Mouse (Mus musculus) heart, embryonic 16.5 days (tissue): Measurements from ENCODE around the gene Aqp1. TPM values are rescaled to one million over a fixed set of nuclear protein-coding genes. Genes with fewer than 3 reads are reported as not detected.

Experiments
- ATAC-seq: fragments of 200-750 bp; cut with Nextera tagmentation; replicated peaks from 2 replicates; pipeline ENCODE4 v1.8.0; 2017; ENCODE audit warnings: moderate number of reproducible peaks; ENCODE audit not compliant: insufficient read depth, low FRiP score; ENCODE audit errors: extremely low read depth
- H3K27ac ChIP-seq: fragments of 300-500 bp; sonication (generic); 2 replicates; pipeline ENCODE4 v1.5.1; 2014; ENCODE audit warnings: mild to moderate bottlenecking, low read length, control low read depth, moderate library complexity
- H3K27me3 ChIP-seq: fragments of 300-500 bp; sonication (generic); 2 replicates; pipeline ENCODE4 v1.6.1; 2014; ENCODE audit warnings: low read length, mixed read lengths; ENCODE audit not compliant: control insufficient read depth, insufficient read depth
- H3K36me3 ChIP-seq: fragments of 300-500 bp; sonication (generic); 2 replicates; pipeline ENCODE4 v1.6.1; 2014; ENCODE audit not compliant: control insufficient read depth, insufficient read depth
- H3K4me1 ChIP-seq: fragments of 300-500 bp; sonication (generic); 2 replicates; pipeline ENCODE4 v1.6.1; 2014; ENCODE audit warnings: low read length, mixed read lengths; ENCODE audit not compliant: control insufficient read depth, insufficient read depth
- H3K4me2 ChIP-seq: fragments of 300-500 bp; sonication (generic); 2 replicates; pipeline ENCODE4 v1.6.1; 2014; ENCODE audit warnings: low read depth, mild to moderate bottlenecking, control low read depth, low read length
- H3K4me3 ChIP-seq: fragments of 300-500 bp; sonication (generic); 2 replicates; pipeline ENCODE4 v1.5.1; 2014; ENCODE audit warnings: mild to moderate bottlenecking, control low read depth, low read length
- H3K9ac ChIP-seq: fragments of 300-500 bp; sonication (generic); 2 replicates; pipeline ENCODE4 v1.6.1; 2014; ENCODE audit warnings: low read length, control low read depth
- H3K9me3 ChIP-seq: fragments of 300-500 bp; sonication (generic); replicated peaks from 2 replicates; pipeline ENCODE4 v1.6.1; 2016; ENCODE audit warnings: low read length; ENCODE audit not compliant: control insufficient read depth
- WGBS: fragments of 180-500 bp; shearing (Covaris S2); extraction: QIAGEN DNeasy Blood & Tissue Kit; methylation state at CpG from one replicate; pipeline ENCODE4 v1.1.7; 2014; 5-methylcytosine and 5-hydroxymethylcytosine counted together
- polyA plus RNA-seq: library from polyadenylated mRNA; unstranded; fragments of >200 nt; fragmentation: Nextera tagmentation; extraction: Ambion mirVana; gene quantifications from 2 replicates; pipeline ENCODE4 v1.2.1, GENCODE M21; 2015

Aqp1 gene
- polyA plus RNA-seq, 1 experiment from 2014 or later, result 59.2 TPM

GRCm38 (mm10) chr6:55351712-55352111 lies 15.5 kb downstream of the Aqp1 start:
- Histone ChIP-seq H3K4me1 (peaks cover 5% of the 10 kb centered on the region; the same call in 1 of the 2 replicates), H3K9ac (no peak overlapping the region)
- WGBS, result 75% methylated on average over 7 of the region's 7 CpGs

GRCm38 (mm10) chr6:55353711-55354445 lies 17.6 kb downstream of the Aqp1 start:
- WGBS, result 81% methylated on average over 12 of the region's 12 CpGs
- Histone ChIP-seq H3K27ac (no peak overlapping the region), H3K4me1 (peaks cover 8% of the 10 kb centered on the region), H3K36me3 (no peaks in the 10 kb centered on the region), H3K4me3 (no peak overlapping the region), H3K27me3 (no peaks in the 10 kb centered on the region; the same call in 1 of the 2 replicates), H3K4me2 (no peak overlapping the region), H3K9me3 (peaks cover 5% of the 10 kb centered on the region), H3K9ac (no peak overlapping the region)
- ATAC-seq, result no peak

More at GRCm38 (mm10) chr6:55351712-55352111, 15.5 kb downstream of the Aqp1 start:
- Histone ChIP-seq H3K4me2 (no peak overlapping the region), H3K4me3 (no peak overlapping the region), H3K36me3 (no peaks in the 10 kb centered on the region), H3K27me3 (no peaks in the 10 kb centered on the region; the same call in 1 of the 2 replicates), H3K27ac (no peak overlapping the region), H3K9me3 (peaks cover 5% of the 10 kb centered on the region)
- ATAC-seq, result no peak

GRCm38 (mm10) chr6:55354456-55355117 lies 18.4 kb downstream of the Aqp1 start:
- no peaks in the 10 kb centered on the region for H3K36me3 ChIP-seq
- WGBS, result 72% methylated on average over 4 of the region's 4 CpGs
- H3K9ac ChIP-seq, result no peak overlapping the region
- ATAC-seq, result no peak
- H3K4me2 ChIP-seq, result no peak overlapping the region
- no peaks in the 10 kb centered on the region; the same call in 1 of the 2 replicates for H3K27me3 ChIP-seq
- no peak overlapping the region for H3K4me3 ChIP-seq
- H3K27ac ChIP-seq, result no peak overlapping the region
- H3K4me1 ChIP-seq, result peaks cover 8% of the 10 kb centered on the region
- peaks cover 5% of the 10 kb centered on the region for H3K9me3 ChIP-seq

DNA sequence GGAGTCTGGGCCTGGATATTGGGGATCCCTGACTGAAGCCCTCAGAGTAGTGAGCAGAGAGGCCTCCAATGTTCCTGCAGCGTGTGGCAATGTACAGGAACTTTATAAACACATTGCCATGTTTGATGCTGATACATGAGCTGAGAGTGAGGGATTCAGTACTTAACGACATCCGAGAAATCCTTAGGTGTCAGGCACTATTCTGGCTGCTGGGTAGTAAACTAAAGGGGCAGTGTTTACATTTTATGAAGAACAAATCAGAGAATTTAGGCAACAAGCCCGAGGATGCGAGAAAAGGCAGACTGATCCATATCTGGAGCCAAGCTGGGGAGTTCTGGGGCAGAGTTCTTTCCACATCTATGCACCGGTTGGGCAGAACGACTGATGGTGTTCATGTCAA lies 19.3 kb downstream of the Aqp1 start:
- Histone ChIP-seq H3K36me3 (no peaks in the 10 kb centered on the region), H3K9ac (no peak overlapping the region), H3K4me3 (no peak overlapping the region), H3K27ac (no peak overlapping the region), H3K4me2 (no peak overlapping the region), H3K4me1 (peaks cover 8% of the 10 kb centered on the region), H3K27me3 (no peaks in the 10 kb centered on the region; the same call in 1 of the 2 replicates), H3K9me3 (no peaks in the 10 kb centered on the region)
- ATAC-seq, result no peak
- WGBS, result 73% methylated on average over 7 of the region's 7 CpGs

- ATAC-seq, result no peak
- Histone ChIP-seq H3K9ac (no peak overlapping the region), H3K9me3 (no peaks in the 10 kb centered on the region), H3K36me3 (no peaks in the 10 kb centered on the region), H3K4me2 (no peak overlapping the region), H3K27me3 (no peaks in the 10 kb centered on the region; the same call in 1 of the 2 replicates), H3K27ac (no peak overlapping the region), H3K4me3 (no peak overlapping the region), H3K4me1 (peaks cover 8% of the 10 kb centered on the region)
- WGBS, result 31% methylated on average over 5 of the region's 5 CpGs
These were observed 19.9 kb downstream of the Aqp1 start for GRCm38 (mm10) chr6:55356017-55356703.

DNA sequence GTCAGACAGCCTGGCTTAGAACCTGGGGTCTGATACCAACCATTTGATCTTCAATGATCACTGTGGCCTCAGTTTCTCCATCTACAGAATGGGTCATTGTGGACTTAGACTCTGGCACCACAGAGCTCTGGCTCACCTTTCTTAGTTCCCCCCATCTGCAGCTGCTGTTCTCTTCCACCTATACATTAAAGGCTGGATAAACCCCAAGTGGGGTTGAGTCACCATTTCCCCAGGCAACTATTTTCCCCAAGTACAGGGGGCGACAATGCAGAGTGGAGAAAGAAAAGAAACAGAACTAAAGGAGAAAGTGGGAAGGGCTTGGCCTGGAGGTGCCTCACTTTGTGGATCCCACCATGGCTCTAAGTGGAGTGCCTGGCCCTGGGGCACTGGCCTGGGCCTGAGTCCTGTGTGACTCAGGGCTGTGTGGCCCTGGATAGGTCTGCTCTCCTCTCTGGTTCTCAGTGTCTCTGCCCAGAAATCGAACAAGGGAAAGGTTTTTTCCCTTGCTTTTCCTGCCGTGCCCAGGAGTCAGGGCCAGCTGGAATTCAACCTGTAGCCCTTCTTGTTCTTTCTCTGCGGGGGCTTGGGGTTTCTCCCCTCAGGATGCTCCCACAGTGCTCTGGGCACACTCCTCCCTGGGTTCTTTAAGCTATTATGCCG lies 20.9 kb downstream of the Aqp1 start:
- no peaks in the 10 kb centered on the region for H3K9me3 ChIP-seq
- no peak overlapping the region for H3K4me2 ChIP-seq
- no peak overlapping the region for H3K9ac ChIP-seq
- no peaks in the 10 kb centered on the region for H3K36me3 ChIP-seq
- no peak overlapping the region for H3K4me3 ChIP-seq
- H3K4me1 ChIP-seq, result peaks cover 8% of the 10 kb centered on the region
- 79% methylated on average over 5 of the region's 5 CpGs for WGBS
- H3K27ac ChIP-seq, result no peak overlapping the region
- H3K27me3 ChIP-seq, result no peaks in the 10 kb centered on the region; the same call in 1 of the 2 replicates
- ATAC-seq, result no peak

DNA sequence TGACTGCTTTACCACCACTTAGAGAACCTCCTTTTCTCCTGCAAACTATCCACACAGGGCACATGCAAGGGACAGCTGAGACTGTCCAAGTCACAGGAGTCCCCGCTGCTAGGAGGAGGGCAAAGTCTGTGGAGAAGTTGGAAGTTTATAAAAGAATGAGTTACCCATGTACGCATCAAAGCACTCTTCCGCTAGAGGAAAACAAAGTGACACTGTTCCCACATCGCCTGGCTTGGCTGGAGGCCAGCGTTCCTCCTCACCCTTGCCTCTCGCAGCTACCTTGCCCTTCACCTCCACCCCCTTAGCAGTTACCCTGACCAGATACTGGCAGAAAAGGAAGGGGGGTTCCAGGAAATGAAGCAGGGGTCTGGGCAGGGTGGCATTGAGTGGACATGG lies 21.4 kb downstream of the Aqp1 start:
- no peak for ATAC-seq
- 36% methylated on average over 6 of the region's 6 CpGs for WGBS
- H3K4me3 ChIP-seq, result no peak overlapping the region
- H3K4me2 ChIP-seq, result no peak overlapping the region
- no peaks in the 10 kb centered on the region; the same call in 1 of the 2 replicates for H3K27me3 ChIP-seq
- H3K9ac ChIP-seq, result no peak overlapping the region
- no peak overlapping the region for H3K27ac ChIP-seq
- no peaks in the 10 kb centered on the region for H3K36me3 ChIP-seq
- no peaks in the 10 kb centered on the region for H3K9me3 ChIP-seq
- peaks cover 8% of the 10 kb centered on the region for H3K4me1 ChIP-seq

GRCm38 (mm10) chr6:55358731-55359143 lies 22.5 kb downstream of the Aqp1 start:
- Histone ChIP-seq H3K4me3 (no peak overlapping the region), H3K9me3 (no peaks in the 10 kb centered on the region), H3K36me3 (no peaks in the 10 kb centered on the region), H3K27ac (no peak overlapping the region), H3K27me3 (no peaks in the 10 kb centered on the region; the same call in 1 of the 2 replicates), H3K4me1 (peaks cover 8% of the 10 kb centered on the region), H3K4me2 (no peak overlapping the region), H3K9ac (no peak overlapping the region)
- WGBS, result 25% methylated on average over 2 of the region's 2 CpGs
- ATAC-seq, result no peak
